Comparison of ENCODE assay signal across 10 mouse cellular contexts in genomic region chr11:3474480-3475115, GRCm38 (mm10). TPM values are rescaled to one million over a fixed set of nuclear protein-coding genes. Genes with fewer than 3 reads are reported as not detected.
DNase-seq lines count a peak whose midpoint lies in the region; ATAC-seq and TF ChIP-seq lines count a peak whose summit lies in the region.
"Had no signal": no experiment of that assay in that cellular context is flagged by ENCODE, and none has a peak within 500 bp of the region (broad histone marks: within the 10 kb centered on the region; RNA-seq: fewer than 3 reads in every experiment).

No protein-coding gene starts in this region.

- H3K4me3 ChIP-seq in hindbrain, embryonic 11.5 days (ENCODE audit: low read depth, low read length): no peak overlapping the region
- no peak overlapping the region for H3K4me3 ChIP-seq in hindbrain, embryonic 16.5 days (ENCODE audit: low read length)
- no peak overlapping the region for H3K4me3 ChIP-seq in MEL (ENCODE audit: control insufficient read depth in 1 of 2, insufficient read depth in 1 of 2, low read depth in 2 of 2, low read length in 2 of 2)
- H3K4me3 ChIP-seq in midbrain, embryonic 10.5 days: no peak overlapping the region
- no peak overlapping the region for H3K4me3 ChIP-seq in hindbrain, embryonic 13.5 days
- H3K4me3 ChIP-seq: erythroblast, embryonic 14.5 days; heart, embryonic 15.5 days had no signal

- H3K4me1 ChIP-seq in hindbrain, embryonic 11.5 days (replicated peaks; ENCODE audit: control insufficient read depth, insufficient read depth, low read length): no peaks in the 10 kb centered on the region
- H3K4me1 ChIP-seq in hindbrain, embryonic 16.5 days (ENCODE audit: control insufficient read depth, insufficient read depth, low read depth, low read length): no peaks in the 10 kb centered on the region
- no peaks in the 10 kb centered on the region for H3K4me1 ChIP-seq in MEL (ENCODE audit: control insufficient read depth in 1 of 2, insufficient read depth in 2 of 2, low read length in 2 of 2)
- no peaks in the 10 kb centered on the region for H3K4me1 ChIP-seq in midbrain, embryonic 10.5 days
- no peaks in the 10 kb centered on the region for H3K4me1 ChIP-seq in hindbrain, embryonic 13.5 days (replicated peaks)
- H3K4me1 ChIP-seq: heart, embryonic 15.5 days had no signal

- H3K27me3 ChIP-seq in hindbrain, embryonic 11.5 days (ENCODE audit: control insufficient read depth, insufficient read depth, low read length): no peaks in the 10 kb centered on the region
- no peaks in the 10 kb centered on the region for H3K27me3 ChIP-seq in hindbrain, embryonic 16.5 days (replicated peaks; ENCODE audit: control insufficient read depth, insufficient read depth, low read length)
- no peaks in the 10 kb centered on the region for H3K27me3 ChIP-seq in MEL (ENCODE audit: control insufficient read depth in 1 of 2, insufficient read depth in 2 of 2, low read length in 2 of 2)
- no peaks in the 10 kb centered on the region for H3K27me3 ChIP-seq in midbrain, embryonic 10.5 days (ENCODE audit: low read depth, poor library complexity, severe bottlenecking)
- H3K27me3 ChIP-seq in hindbrain, embryonic 13.5 days: no peaks in the 10 kb centered on the region
- H3K27me3 ChIP-seq: heart, embryonic 15.5 days had no signal

- no peak for ATAC-seq in hindbrain, embryonic 11.5 days (ENCODE audit: low FRiP score)
- ATAC-seq in hindbrain, embryonic 16.5 days: no peak
- no peak for ATAC-seq in hindbrain, embryonic 13.5 days (ENCODE audit: low FRiP score)

- H3K27ac ChIP-seq in hindbrain, embryonic 11.5 days (ENCODE audit: low read depth, low read length): no peak overlapping the region
- no peak overlapping the region for H3K27ac ChIP-seq in hindbrain, embryonic 16.5 days (ENCODE audit: low read depth, low read length)
- H3K27ac ChIP-seq in MEL (ENCODE audit: control insufficient read depth, low read depth, low read length): no peak overlapping the region
- H3K27ac ChIP-seq in midbrain, embryonic 10.5 days (replicated peaks): no peak overlapping the region
- H3K27ac ChIP-seq in hindbrain, embryonic 13.5 days: no peak overlapping the region
- H3K27ac ChIP-seq: heart, embryonic 15.5 days had no signal

- no peaks in the 10 kb centered on the region for H3K9me3 ChIP-seq in hindbrain, embryonic 11.5 days (ENCODE audit: control insufficient read depth, low read length)
- H3K9me3 ChIP-seq in hindbrain, embryonic 16.5 days (ENCODE audit: control insufficient read depth, low read length): no peaks in the 10 kb centered on the region
- no peaks in the 10 kb centered on the region for H3K9me3 ChIP-seq in MEL (replicated peaks; ENCODE audit: insufficient read depth, low read length)
- no peaks in the 10 kb centered on the region for H3K9me3 ChIP-seq in midbrain, embryonic 10.5 days (replicated peaks)
- no peaks in the 10 kb centered on the region for H3K9me3 ChIP-seq in hindbrain, embryonic 13.5 days
- H3K9me3 ChIP-seq: heart, embryonic 15.5 days had no signal

- peak; percentile 91 for TF ChIP-seq RAD21 in MEL (IDR thresholded peaks at IDR 0.05; ENCODE audit: low read depth, low read length)

- H3K79me2 ChIP-seq in MEL (ENCODE audit: control insufficient read depth, insufficient read depth, low read length, poor library complexity): no peaks in the 10 kb centered on the region

- no peak overlapping the region for H3K4me2 ChIP-seq in hindbrain, embryonic 11.5 days (replicated peaks; ENCODE audit: low read depth, low read length)
- no peak overlapping the region for H3K4me2 ChIP-seq in hindbrain, embryonic 16.5 days (ENCODE audit: low read length)
- no peak overlapping the region for H3K4me2 ChIP-seq in hindbrain, embryonic 13.5 days
- H3K4me2 ChIP-seq: heart, embryonic 15.5 days had no signal

- no peaks in the 10 kb centered on the region for H3K36me3 ChIP-seq in hindbrain, embryonic 11.5 days (ENCODE audit: control insufficient read depth, insufficient read depth, low read length)
- no peaks in the 10 kb centered on the region for H3K36me3 ChIP-seq in hindbrain, embryonic 16.5 days (ENCODE audit: control insufficient read depth, insufficient read depth, low read length)
- H3K36me3 ChIP-seq in MEL (ENCODE audit: control insufficient read depth in 1 of 2, insufficient read depth in 2 of 2, low read length in 2 of 2): no peaks in the 10 kb centered on the region
- H3K36me3 ChIP-seq in midbrain, embryonic 10.5 days: no peaks in the 10 kb centered on the region
- no peaks in the 10 kb centered on the region for H3K36me3 ChIP-seq in hindbrain, embryonic 13.5 days
- H3K36me3 ChIP-seq: heart, embryonic 15.5 days had no signal

- peak; percentile 7 for DNase-seq in hindbrain, embryonic 11.5 days (ENCODE audit: low spot score)
- DNase-seq in 416B (ENCODE audit: low read depth): peak; percentile 90
- DNase-seq in MEL (ENCODE audit: low read depth, low spot score): peak; percentile 64
- peak; percentile 33 for DNase-seq in kidney, postnatal 14 days
- no peak for DNase-seq in embryo, embryonic 10 days (ENCODE audit: low spot score)
- DNase-seq in midbrain, embryonic 10.5 days (ENCODE audit: low spot score): no peak

- no peak for TF ChIP-seq EP300 in MEL (IDR thresholded peaks at IDR 0.05; ENCODE audit: low read depth in 1 of 2, low read length in 2 of 2)

- 85% methylated on average over 7 of the region's 7 CpGs for WGBS in hindbrain, embryonic 11.5 days
- 85% methylated on average over 7 of the region's 7 CpGs for WGBS in hindbrain, embryonic 16.5 days
- 90% methylated on average over 7 of the region's 7 CpGs for WGBS in midbrain, embryonic 10.5 days
- WGBS in hindbrain, embryonic 13.5 days: 92% methylated on average over 7 of the region's 7 CpGs

- TF ChIP-seq CTCF in MEL (IDR thresholded peaks at IDR 0.05 in 2 of 3, conservative IDR thresholded peaks at IDR 0.05 in 1 of 3; ENCODE audit: control insufficient read depth in 1 of 3, insufficient read depth in 1 of 3, low read depth in 2 of 3, low read length in 3 of 3, poor library complexity in 1 of 3, severe bottlenecking in 1 of 3): peak; percentile 84 to 93 (median 85)

- no peak for TF ChIP-seq POLR2A in MEL (IDR thresholded peaks at IDR 0.05; ENCODE audit: control insufficient read depth in 1 of 2, insufficient read depth in 1 of 2, low read depth in 1 of 2, low read length in 2 of 2, poor library complexity in 1 of 2)

- H3K9ac ChIP-seq in hindbrain, embryonic 11.5 days (ENCODE audit: low read depth, low read length): no peak overlapping the region
- no peak overlapping the region for H3K9ac ChIP-seq in hindbrain, embryonic 16.5 days (ENCODE audit: low read depth, low read length)
- H3K9ac ChIP-seq in MEL (ENCODE audit: control insufficient read depth, low read depth, low read length, poor library complexity, severe bottlenecking): no peak overlapping the region
- H3K9ac ChIP-seq in hindbrain, embryonic 13.5 days: no peak overlapping the region
- H3K9ac ChIP-seq: heart, embryonic 15.5 days had no signal

TF ChIP-seq in MEL, 35 proteins besides CTCF, POLR2A, EP300 and RAD21:
- TF ChIP-seq NRF1 (IDR thresholded peaks at IDR 0.05; ENCODE audit: insufficient read depth, low read depth, low read length, poor library complexity, severe bottlenecking) (no peak), ZC3H11A (IDR thresholded peaks at IDR 0.05; ENCODE audit: low read depth, low read length) (peak; percentile 81), SMC3 (IDR thresholded peaks at IDR 0.05; ENCODE audit: low read depth, low read length) (peak; percentile 90)

RNA-seq across cellular contexts. Expression of gene Pla2g3, which starts 13.5 kb away (rescaled TPM):
- 0.60 and 0.86 TPM in 2 replicates for polyA plus RNA-seq in hindbrain, embryonic 11.5 days (2014; fragmentation: Nextera tagmentation; extraction: Ambion mirVana)
- polyA plus RNA-seq in hindbrain, embryonic 16.5 days (2015; fragmentation: Nextera tagmentation; extraction: Ambion mirVana): 4.0 and 9.2 TPM in 2 replicates
- total RNA-seq in MEL (2012; rRNA removed): 0.15 and 0.29 TPM in 2 replicates
- polyA plus RNA-seq in MEL (2012; ENCODE audit: insufficient read depth in 1 of 2, insufficient read length in 2 of 2, low read depth in 1 of 2, low replicate concordance in 2 of 2, missing spikeins in 1 of 2): under 1 TPM in 1 of 2 experiments, not detected in 1; 0.39 TPM
- polyA plus RNA-seq in midbrain, embryonic 10.5 days (2016; fragmentation: Nextera tagmentation; extraction: Ambion mirVana): 0.75 and 0.89 TPM in 2 replicates
- polyA plus RNA-seq in hindbrain, embryonic 13.5 days (2015; fragmentation: Nextera tagmentation; extraction: Ambion mirVana): 0.61 and 0.62 TPM in 2 replicates
- polyA plus RNA-seq: erythroblast, embryonic 14.5 days had no signal

RNA-seq across cellular contexts. Expression of gene Rnf185, which starts 22.4 kb away (rescaled TPM):
- polyA plus RNA-seq in hindbrain, embryonic 11.5 days (2014; fragmentation: Nextera tagmentation; extraction: Ambion mirVana): 51.4 and 52.3 TPM in 2 replicates
- 43.0 and 46.2 TPM in 2 replicates for polyA plus RNA-seq in hindbrain, embryonic 16.5 days (2015; fragmentation: Nextera tagmentation; extraction: Ambion mirVana)
- 9.5 and 9.9 TPM in 2 replicates for total RNA-seq in MEL (2012; rRNA removed)
- 10 to 100 TPM in 1 of 2 experiments, not detected in 1; 13.8 TPM for polyA plus RNA-seq in MEL (2012; ENCODE audit: insufficient read depth in 1 of 2, insufficient read length in 2 of 2, low read depth in 1 of 2, low replicate concordance in 2 of 2, missing spikeins in 1 of 2)
- polyA plus RNA-seq in midbrain, embryonic 10.5 days (2016; fragmentation: Nextera tagmentation; extraction: Ambion mirVana): 46.5 and 52.5 TPM in 2 replicates
- 42.9 and 43.7 TPM in 2 replicates for polyA plus RNA-seq in hindbrain, embryonic 13.5 days (2015; fragmentation: Nextera tagmentation; extraction: Ambion mirVana)

RNA-seq across cellular contexts. Expression of gene Inpp5j, which starts 30.0 kb away (rescaled TPM):
- 0.09 and 0.29 TPM in 2 replicates for polyA plus RNA-seq in hindbrain, embryonic 11.5 days (2014; fragmentation: Nextera tagmentation; extraction: Ambion mirVana)
- polyA plus RNA-seq in hindbrain, embryonic 16.5 days (2015; fragmentation: Nextera tagmentation; extraction: Ambion mirVana): 12.5 and 13.9 TPM in 2 replicates
- 0.23 TPM in 2 replicates for total RNA-seq in MEL (2012; rRNA removed)
- 1 to 10 TPM in 1 of 2 experiments, not detected in 1; 2.9 TPM for polyA plus RNA-seq in MEL (2012; ENCODE audit: insufficient read depth in 1 of 2, insufficient read length in 2 of 2, low read depth in 1 of 2, low replicate concordance in 2 of 2, missing spikeins in 1 of 2)
- polyA plus RNA-seq in midbrain, embryonic 10.5 days (2016; fragmentation: Nextera tagmentation; extraction: Ambion mirVana): 0.16 and 0.24 TPM in 2 replicates
- 3.3 and 4.1 TPM in 2 replicates for polyA plus RNA-seq in hindbrain, embryonic 13.5 days (2015; fragmentation: Nextera tagmentation; extraction: Ambion mirVana)
- polyA plus RNA-seq: erythroblast, embryonic 14.5 days had no signal

RNA-seq across cellular contexts. Expression of gene Selenom, which starts 39.9 kb away (rescaled TPM):
- polyA plus RNA-seq in hindbrain, embryonic 11.5 days (2014; fragmentation: Nextera tagmentation; extraction: Ambion mirVana): 66.5 and 67.4 TPM in 2 replicates
- polyA plus RNA-seq in hindbrain, embryonic 16.5 days (2015; fragmentation: Nextera tagmentation; extraction: Ambion mirVana): 176 and 225 TPM in 2 replicates
- 28.7 and 29.5 TPM in 2 replicates for total RNA-seq in MEL (2012; rRNA removed)
- 10 to 100 TPM in 1 of 2 experiments, not detected in 1; 35.4 TPM for polyA plus RNA-seq in MEL (2012; ENCODE audit: insufficient read depth in 1 of 2, insufficient read length in 2 of 2, low read depth in 1 of 2, low replicate concordance in 2 of 2, missing spikeins in 1 of 2)
- polyA plus RNA-seq in midbrain, embryonic 10.5 days (2016; fragmentation: Nextera tagmentation; extraction: Ambion mirVana): 43.8 and 49.2 TPM in 2 replicates
- polyA plus RNA-seq in hindbrain, embryonic 13.5 days (2015; fragmentation: Nextera tagmentation; extraction: Ambion mirVana): 55.8 and 58.4 TPM in 2 replicates

Comparison
In these comparisons a context has a peak if more than half of its experiments do, and no peak if none do; other contexts are left out.
1. DNase-seq: peak in hindbrain, embryonic 11.5 days (single experiment), 416B (single experiment), MEL (single experiment) and kidney, postnatal 14 days (single experiment); none in embryo, embryonic 10 days (single experiment) and midbrain, embryonic 10.5 days (single experiment).